Mouse (Mus musculus): ENCODE data around the gene 9130213A22Rik.

Gene 9130213A22Rik

GRCm38 (mm10) chr11:69074776-69075069 lies 47.7 kb downstream of the 9130213A22Rik start:
- no peak for DNase-seq (ENCODE audit: low spot score)

GRCm38 (mm10) chr11:69073951-69074775 lies 48.2 kb downstream of the 9130213A22Rik start:
- no peak for DNase-seq (ENCODE audit: low spot score)

GRCm38 (mm10) chr11:69073065-69073888 lies 49.1 kb downstream of the 9130213A22Rik start:
- DNase-seq (ENCODE audit: low spot score) = peak; percentile 96

- no peak for DNase-seq (ENCODE audit: low spot score)
Observed at GRCm38 (mm10) chr11:69072666-69073064, 49.7 kb downstream of the 9130213A22Rik start.

GRCm38 (mm10) chr11:69072234-69072633 lies 50.2 kb downstream of the 9130213A22Rik start:
- no peak for DNase-seq (ENCODE audit: low spot score)

GRCm38 (mm10) chr11:69071262-69071661 lies 51.1 kb downstream of the 9130213A22Rik start:
- no peak for DNase-seq (ENCODE audit: low spot score)

- peak; percentile 98 for DNase-seq (ENCODE audit: low spot score)
Observed at GRCm38 (mm10) chr11:69070590-69071222, 51.7 kb downstream of the 9130213A22Rik start, which contains the start of gene Tmem107. Gene Tmem107, plus strand, starts transcription at chr11:69070806.

GRCm38 (mm10) chr11:69070093-69070492 lies 52.3 kb downstream of the 9130213A22Rik start:
- DNase-seq (ENCODE audit: low spot score) = peak; percentile 65

Data from embryo, embryonic 10 days (tissue).